Mouse (Mus musculus): ENCODE measurements around the gene Cacng5. TPM values are rescaled to one million over a fixed set of nuclear protein-coding genes. Genes with fewer than 3 reads are reported as not detected.

Gene Cacng5
- total RNA-seq (2023), result not detected in 2 replicates

GRCm38 (mm10) chr11:107914634-107915226, at the start of gene Cacng5:
Gene Cacng5 (minus strand): TSS chr11:107915055.

Other genes with a start within 250 kb of the Cacng5 start
- not detected in 2 replicates for gene Cacng1, start 198.5 kb downstream of the Cacng5 start, total RNA-seq (2023)
- gene Cacng4, start 120.5 kb downstream of the Cacng5 start, total RNA-seq (2023), result not detected in 2 replicates